Mouse (Mus musculus) spleen, adult 2 months (tissue): Measurements from ENCODE around the gene Spdye4b.

Experiments
- CTCF ChIP-seq: fragments of 200-500 bp; IDR thresholded peaks from 2 replicates; pipeline ENCODE4 v1.5.1; 2011; ENCODE audit warnings: mild to moderate bottlenecking, inconsistent platforms; ENCODE audit not compliant: insufficient read depth, insufficient read length, insufficient replicate concordance; ENCODE audit errors: extremely low read depth
- POLR2A ChIP-seq: fragments of 200-500 bp; IDR thresholded peaks from 2 replicates; pipeline ENCODE4 v1.6.1; 2011; ENCODE audit warnings: low read depth, low read length, inconsistent platforms

DNA sequence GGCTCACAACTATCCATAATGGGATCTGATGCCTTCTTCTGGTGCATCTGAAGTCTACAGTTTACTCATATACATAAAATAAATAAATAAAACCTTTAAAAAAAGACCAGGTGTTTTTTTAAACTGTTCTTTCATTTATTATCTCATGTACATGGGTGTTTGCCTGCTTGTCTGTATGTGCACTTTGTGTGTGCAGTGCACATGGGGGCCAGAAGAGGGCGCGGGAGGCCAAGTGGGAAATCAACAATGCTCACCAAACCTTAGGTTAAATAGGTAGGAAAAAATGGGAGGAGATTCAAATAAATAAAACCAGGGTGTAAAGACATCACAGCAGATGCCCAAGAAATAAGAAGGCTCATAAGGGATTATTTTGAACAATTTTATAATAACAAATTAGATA lies 30.8 kb upstream of the Spdye4b start:
- TF ChIP-seq POLR2A (no peak), CTCF (no peak)
